Mouse (Mus musculus) heart, postnatal 0 days (tissue): Measurements from ENCODE around the gene Urah. TPM values are rescaled to one million over a fixed set of nuclear protein-coding genes. Genes with fewer than 3 reads are reported as not detected.

ENCODE experiments used
- ATAC-seq: fragments of 200-750 bp; cut with Nextera tagmentation; 2 replicates; pipeline ENCODE4 v1.8.0; 2017; ENCODE audit warnings: low read depth, moderate number of reproducible peaks, moderate library complexity; ENCODE audit not compliant: insufficient read depth
- DNase-seq: peaks from one replicate; pipeline ENCODE4 v3.0.0-alpha.2; 2016; ENCODE audit warnings: low spot score
- H3K27ac ChIP-seq: fragments of 300-500 bp; sonication (generic); 2 replicates; pipeline ENCODE4 v1.5.1; 2014; ENCODE audit warnings: low read depth, mild to moderate bottlenecking
- H3K27me3 ChIP-seq: fragments of 300-500 bp; sonication (generic); 2 replicates; pipeline ENCODE4 v1.6.1; 2014; ENCODE audit warnings: low read length, mixed read lengths; ENCODE audit not compliant: control insufficient read depth, insufficient read depth
- H3K36me3 ChIP-seq: fragments of 300-500 bp; sonication (generic); replicated peaks from 2 replicates; pipeline ENCODE4 v1.6.1; 2014; ENCODE audit warnings: low read length, mixed read lengths; ENCODE audit not compliant: control insufficient read depth, insufficient read depth
- H3K4me1 ChIP-seq: fragments of 300-500 bp; sonication (generic); 2 replicates; pipeline ENCODE4 v1.6.1; 2014; ENCODE audit warnings: antibody characterized with exemption; ENCODE audit not compliant: control insufficient read depth, insufficient read depth
- H3K4me2 ChIP-seq: fragments of 300-500 bp; sonication (generic); 2 replicates; pipeline ENCODE4 v1.6.1; 2014; ENCODE audit warnings: low read depth, mild to moderate bottlenecking, low read length, moderate library complexity
- H3K4me3 ChIP-seq: fragments of 300-500 bp; sonication (generic); 2 replicates; pipeline ENCODE4 v1.5.1; 2014; ENCODE audit warnings: low read depth, low read length
- H3K9ac ChIP-seq: fragments of 300-500 bp; sonication (generic); replicated peaks from 2 replicates; pipeline ENCODE4 v1.6.1; 2014; ENCODE audit warnings: low read depth, low read length, mixed read lengths
- H3K9me3 ChIP-seq: fragments of 300-500 bp; sonication (generic); replicated peaks from 2 replicates; pipeline ENCODE4 v1.6.1; 2016; ENCODE audit warnings: low read length; ENCODE audit not compliant: control insufficient read depth
- CTCF ChIP-seq: IDR thresholded peaks from 2 replicates; pipeline ENCODE4 v1.5.1; 2016; ENCODE audit warnings: antibody characterized with exemption, control low read depth, low read depth
- EP300 ChIP-seq: IDR thresholded peaks from 2 replicates; pipeline ENCODE4 v1.6.1; 2016; ENCODE audit warnings: antibody characterized with exemption, low read depth
- WGBS: fragments of 180-500 bp; shearing (Covaris S2); extraction: QIAGEN DNeasy Blood & Tissue Kit; methylation state at CpG from one replicate; pipeline ENCODE4 v1.1.7; 2014; 5-methylcytosine and 5-hydroxymethylcytosine counted together
- polyA plus RNA-seq: library from polyadenylated mRNA; unstranded; fragments of >200 nt; fragmentation: Nextera tagmentation; extraction: Ambion mirVana; gene quantifications from 2 replicates; pipeline ENCODE4 v1.2.1, GENCODE M21; 2015
- total RNA-seq: library from RNA; depleted of rRNA; stranded (reverse); fragments of >200 nt; gene quantifications from 2 replicates; pipeline ENCODE4 v1.2.3, GENCODE M21; 2014; ENCODE audit warnings: low replicate concordance; rRNA removed

Gene Urah
- total RNA-seq (not detected in 2 replicates), polyA plus RNA-seq (0.27 and 0.29 TPM in 2 replicates)

DNA sequence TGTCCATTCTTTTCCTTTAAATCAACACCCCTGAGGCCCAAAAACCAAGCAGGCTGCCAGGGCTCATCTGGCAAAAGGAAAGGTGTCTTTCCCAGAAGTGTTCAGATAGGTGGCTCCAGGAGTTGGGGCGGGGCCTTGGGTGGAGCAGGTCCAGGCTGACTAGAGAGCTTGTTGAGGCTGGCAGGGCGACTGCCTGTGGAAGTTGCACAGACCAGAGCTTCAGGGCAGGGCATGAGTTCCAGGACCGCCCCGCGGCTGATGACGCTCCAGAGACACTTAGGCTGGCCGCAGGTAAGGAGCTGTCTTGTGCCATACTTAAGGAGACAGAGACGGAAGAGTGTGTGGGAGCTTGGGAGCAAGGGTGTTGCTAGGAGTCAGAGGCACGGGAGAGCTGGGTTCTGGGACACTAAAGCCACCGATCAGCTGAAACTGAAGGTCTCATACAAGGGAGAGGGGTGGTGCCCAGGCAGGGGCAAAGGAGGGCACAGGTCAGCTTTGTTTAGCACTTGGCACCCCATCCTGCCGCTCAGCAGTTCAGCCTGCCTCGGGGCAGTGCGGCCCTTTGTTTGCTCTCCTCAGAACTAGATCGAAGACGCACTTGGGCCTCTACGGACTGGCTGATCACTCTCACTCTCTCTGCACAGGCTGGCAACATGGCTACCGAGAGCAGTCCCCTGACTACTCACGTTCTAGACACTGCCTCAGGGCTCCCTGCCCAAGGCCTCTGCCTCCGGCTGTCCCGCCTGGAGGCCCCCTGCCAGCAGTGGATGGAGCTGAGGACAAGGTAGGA is at the start of gene Urah:
TSS of gene Urah (plus strand) at position 51 of the 790 bp plus-strand sequence.
- no peaks in the 10 kb centered on the region for H3K36me3 ChIP-seq
- H3K9me3 ChIP-seq = no peaks in the 10 kb centered on the region
- H3K27ac ChIP-seq = no peak within 1 kb of the TSS
- no peak within 1 kb of the TSS for H3K4me3 ChIP-seq
- no peaks in the 10 kb centered on the region for H3K4me1 ChIP-seq
- TF ChIP-seq CTCF (no peak), EP300 (no peak)
- H3K9ac ChIP-seq = no peak within 1 kb of the TSS
- no peak within 1 kb of the TSS for H3K4me2 ChIP-seq
- peaks cover 11% of the 10 kb centered on the region; the same call in 1 of the 2 replicates for H3K27me3 ChIP-seq
- ATAC-seq (no peak), DNase-seq (no peak)
- 41% methylated on average over 20 of the region's 20 CpGs for WGBS

GRCm38 (mm10) chr7:140787406-140788052 is 47.3 kb upstream of the Urah start, which contains the start of gene Syce1:
Gene Syce1 (minus strand): TSS chr7:140787852.
- WGBS = 74% methylated on average over 32 of the region's 33 CpGs
- Histone ChIP-seq H3K36me3 (no peaks in the 10 kb centered on the region), H3K4me1 (no peaks in the 10 kb centered on the region), H3K9me3 (0 out of 2 replicates have a peak, but pooled peaks cover 4% of the 10 kb centered on the region), H3K4me2 (no peak within 1 kb of the TSS), H3K27me3 (no peaks in the 10 kb centered on the region), H3K9ac (no peak within 1 kb of the TSS), H3K4me3 (no peak within 1 kb of the TSS), H3K27ac (no peak within 1 kb of the TSS)
- TF ChIP-seq CTCF (no peak), EP300 (no peak)
- DNase-seq = no peak
- no peak for ATAC-seq

DNA sequence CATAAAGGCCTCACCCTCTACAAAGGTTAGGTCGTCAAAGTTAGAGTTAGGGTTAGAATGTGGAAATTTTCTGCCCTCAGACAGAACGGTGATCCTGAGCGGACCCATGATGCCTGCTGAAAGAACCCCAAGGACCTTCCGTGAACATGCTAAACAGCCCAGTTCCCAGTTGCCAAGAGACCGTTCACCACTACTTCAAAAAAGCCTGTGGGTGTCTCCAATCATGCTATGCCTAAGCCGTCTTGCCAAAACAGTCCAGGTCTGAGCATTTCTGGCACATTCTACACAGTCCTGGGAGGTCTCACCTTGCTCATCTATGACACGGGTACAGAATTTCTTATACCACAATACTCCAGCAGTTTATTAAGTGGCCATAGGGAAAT is 46.8 kb upstream of the Urah start:
- no peaks in the 10 kb centered on the region for H3K27me3 ChIP-seq
- H3K36me3 ChIP-seq = no peaks in the 10 kb centered on the region
- 80% methylated on average over 7 of the region's 7 CpGs for WGBS
- ATAC-seq = no peak
- no peak overlapping the region for H3K27ac ChIP-seq
- H3K9me3 ChIP-seq = 0 out of 2 replicates have a peak, but pooled peaks cover 4% of the 10 kb centered on the region
- no peak for DNase-seq
- H3K4me1 ChIP-seq = no peaks in the 10 kb centered on the region
- no peak for TF ChIP-seq CTCF
- TF ChIP-seq EP300 = no peak
- no peak overlapping the region for H3K4me2 ChIP-seq
- H3K4me3 ChIP-seq = no peak overlapping the region
- H3K9ac ChIP-seq = no peak overlapping the region

DNA sequence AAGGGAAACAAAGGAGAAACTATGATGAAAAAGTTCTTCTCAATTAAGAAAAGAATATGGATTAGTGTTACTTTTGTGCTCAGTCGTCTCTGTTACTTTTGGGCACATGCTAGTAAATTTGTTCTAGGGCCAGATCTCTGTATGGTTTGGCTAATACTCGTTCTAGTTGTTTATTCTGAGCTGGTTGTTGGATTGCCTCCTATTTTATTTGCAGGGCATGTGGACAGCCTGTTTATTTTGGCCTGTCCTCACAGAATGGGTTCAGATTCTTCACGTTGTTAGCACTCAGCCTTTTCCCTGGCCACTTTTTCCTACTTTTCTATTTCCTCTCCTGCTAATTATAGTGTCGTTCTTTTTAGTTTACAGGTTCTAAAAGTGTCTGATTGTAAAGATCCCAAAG is 41.3 kb upstream of the Urah start:
- Histone ChIP-seq H3K27ac (no peak overlapping the region), H3K9ac (no peak overlapping the region), H3K4me2 (no peak overlapping the region), H3K36me3 (no peaks in the 10 kb centered on the region), H3K27me3 (no peaks in the 10 kb centered on the region), H3K4me3 (no peak overlapping the region), H3K4me1 (no peaks in the 10 kb centered on the region), H3K9me3 (0 out of 2 replicates have a peak, but pooled peaks cover 4% of the 10 kb centered on the region)
- TF ChIP-seq CTCF = no peak
- TF ChIP-seq EP300 = no peak
- ATAC-seq (no peak), DNase-seq (no peak)
- WGBS = 41% methylated on average over 4 of the region's 4 CpGs

- WGBS = 84% methylated on average over 3 of the region's 3 CpGs
- H3K9me3 ChIP-seq = no peaks in the 10 kb centered on the region
- H3K27me3 ChIP-seq = no peaks in the 10 kb centered on the region
- ATAC-seq (no peak), DNase-seq (no peak)
- no peak overlapping the region for H3K9ac ChIP-seq
- H3K36me3 ChIP-seq = no peaks in the 10 kb centered on the region
- no peak overlapping the region for H3K4me3 ChIP-seq
- no peaks in the 10 kb centered on the region for H3K4me1 ChIP-seq
- no peak overlapping the region for H3K27ac ChIP-seq
- TF ChIP-seq CTCF (no peak), EP300 (no peak)
- H3K4me2 ChIP-seq = no peak overlapping the region
These were observed 37.2 kb upstream of the Urah start for GRCm38 (mm10) chr7:140797619-140798018.
